Mouse (Mus musculus): Measurements from ENCODE around the gene Cntnap1.
A peak's percentile ranks its signal among the peaks of the same experiment; 100 is the strongest.

Gene Cntnap1

GRCm38 (mm10) chr11:101221306-101221986, 51.1 kb downstream of the Cntnap1 start:
- peak; percentile 35 for DNase-seq (ENCODE audit: low spot score)

- no peak for DNase-seq (ENCODE audit: low spot score)
These were observed 54.0 kb downstream of the Cntnap1 start for GRCm38 (mm10) chr11:101224337-101224736.

GRCm38 (mm10) chr11:101225331-101226064, 55.2 kb downstream of the Cntnap1 start:
- peak; percentile 33 for DNase-seq (ENCODE audit: low spot score)

- DNase-seq (ENCODE audit: low spot score) = peak; percentile 79
These were observed 55.9 kb downstream of the Cntnap1 start, which contains the start of gene Ezh1 for GRCm38 (mm10) chr11:101226065-101226701. TSS of gene Ezh1 (minus strand) at chr11:101226463.

- peak; percentile 36 for DNase-seq (ENCODE audit: low spot score)
These were observed 59.1 kb downstream of the Cntnap1 start for GRCm38 (mm10) chr11:101229361-101229900.

- DNase-seq (ENCODE audit: low spot score) = peak; percentile 89
These were observed 59.8 kb downstream of the Cntnap1 start for GRCm38 (mm10) chr11:101230061-101230511.

GRCm38 (mm10) chr11:101230526-101230925, 60.2 kb downstream of the Cntnap1 start:
- peak; percentile 78 for DNase-seq (ENCODE audit: low spot score)

- DNase-seq (ENCODE audit: low spot score) = peak; percentile 70
These were observed 60.9 kb downstream of the Cntnap1 start for GRCm38 (mm10) chr11:101230991-101231871.

- DNase-seq (ENCODE audit: low spot score) = peak; percentile 25
These were observed 61.9 kb downstream of the Cntnap1 start for GRCm38 (mm10) chr11:101232010-101232839.

- DNase-seq (ENCODE audit: low spot score) = no peak
These were observed 62.9 kb downstream of the Cntnap1 start for GRCm38 (mm10) chr11:101233240-101233639.

GRCm38 (mm10) chr11:101234124-101234523, 63.8 kb downstream of the Cntnap1 start:
- DNase-seq (ENCODE audit: low spot score) = no peak

GRCm38 (mm10) chr11:101235429-101235828, 65.1 kb downstream of the Cntnap1 start:
- no peak for DNase-seq (ENCODE audit: low spot score)

- no peak for DNase-seq (ENCODE audit: low spot score)
These were observed 66.5 kb downstream of the Cntnap1 start for GRCm38 (mm10) chr11:101236782-101237181.

GRCm38 (mm10) chr11:101238071-101238647, 67.8 kb downstream of the Cntnap1 start:
- peak; percentile 70 for DNase-seq (ENCODE audit: low spot score)
